Mouse (Mus musculus) neural tube, embryonic 14.5 days (tissue): ENCODE data around the gene Sub1. TPM values are rescaled to one million over a fixed set of nuclear protein-coding genes. Genes with fewer than 3 reads are reported as not detected.

Source experiments
- polyA plus RNA-seq: library from polyadenylated mRNA; unstranded; fragments of >200 nt; fragmentation: Nextera tagmentation; extraction: Ambion mirVana; gene quantifications from 2 replicates; pipeline ENCODE4 v1.2.1, GENCODE M21; 2014

The Sub1 gene
- polyA plus RNA-seq, 1 experiment from 2014 or later, result 564 TPM

Other genes with a start within 250 kb of the Sub1 start
- 1.4 and 2.6 TPM in 2 replicates for gene Npr3, start 89.7 kb downstream of the Sub1 start, polyA plus RNA-seq
- gene Zfr, start 120.8 kb upstream of the Sub1 start, polyA plus RNA-seq, result 211 and 266 TPM in 2 replicates
- 7.2 and 8.7 TPM in 2 replicates for gene Mtmr12, start 208.0 kb upstream of the Sub1 start, polyA plus RNA-seq